Mouse (Mus musculus) heart, postnatal 0 days (tissue): ENCODE data around the gene Dph6. TPM values are rescaled to one million over a fixed set of nuclear protein-coding genes. Genes with fewer than 3 reads are reported as not detected.

ENCODE experiments used
- ATAC-seq: fragments of 200-750 bp; cut with Nextera tagmentation; 2 replicates; pipeline ENCODE4 v1.8.0; 2017; ENCODE audit warnings: low read depth, moderate number of reproducible peaks, moderate library complexity; ENCODE audit not compliant: insufficient read depth
- DNase-seq: peaks from one replicate; pipeline ENCODE4 v3.0.0-alpha.2; 2016; ENCODE audit warnings: low spot score
- H3K27ac ChIP-seq: fragments of 300-500 bp; sonication (generic); 2 replicates; pipeline ENCODE4 v1.5.1; 2014; ENCODE audit warnings: low read depth, mild to moderate bottlenecking
- H3K27me3 ChIP-seq: fragments of 300-500 bp; sonication (generic); 2 replicates; pipeline ENCODE4 v1.6.1; 2014; ENCODE audit warnings: low read length, mixed read lengths; ENCODE audit not compliant: control insufficient read depth, insufficient read depth
- H3K36me3 ChIP-seq: fragments of 300-500 bp; sonication (generic); replicated peaks from 2 replicates; pipeline ENCODE4 v1.6.1; 2014; ENCODE audit warnings: low read length, mixed read lengths; ENCODE audit not compliant: control insufficient read depth, insufficient read depth
- H3K4me1 ChIP-seq: fragments of 300-500 bp; sonication (generic); 2 replicates; pipeline ENCODE4 v1.6.1; 2014; ENCODE audit warnings: antibody characterized with exemption; ENCODE audit not compliant: control insufficient read depth, insufficient read depth
- H3K4me2 ChIP-seq: fragments of 300-500 bp; sonication (generic); 2 replicates; pipeline ENCODE4 v1.6.1; 2014; ENCODE audit warnings: low read depth, mild to moderate bottlenecking, low read length, moderate library complexity
- H3K4me3 ChIP-seq: fragments of 300-500 bp; sonication (generic); 2 replicates; pipeline ENCODE4 v1.5.1; 2014; ENCODE audit warnings: low read depth, low read length
- H3K9ac ChIP-seq: fragments of 300-500 bp; sonication (generic); replicated peaks from 2 replicates; pipeline ENCODE4 v1.6.1; 2014; ENCODE audit warnings: low read depth, low read length, mixed read lengths
- H3K9me3 ChIP-seq: fragments of 300-500 bp; sonication (generic); replicated peaks from 2 replicates; pipeline ENCODE4 v1.6.1; 2016; ENCODE audit warnings: low read length; ENCODE audit not compliant: control insufficient read depth
- CTCF ChIP-seq: IDR thresholded peaks from 2 replicates; pipeline ENCODE4 v1.5.1; 2016; ENCODE audit warnings: antibody characterized with exemption, control low read depth, low read depth
- EP300 ChIP-seq: IDR thresholded peaks from 2 replicates; pipeline ENCODE4 v1.6.1; 2016; ENCODE audit warnings: antibody characterized with exemption, low read depth
- WGBS: fragments of 180-500 bp; shearing (Covaris S2); extraction: QIAGEN DNeasy Blood & Tissue Kit; methylation state at CpG from one replicate; pipeline ENCODE4 v1.1.7; 2014; 5-methylcytosine and 5-hydroxymethylcytosine counted together
- polyA plus RNA-seq: library from polyadenylated mRNA; unstranded; fragments of >200 nt; fragmentation: Nextera tagmentation; extraction: Ambion mirVana; gene quantifications from 2 replicates; pipeline ENCODE4 v1.2.1, GENCODE M21; 2015
- total RNA-seq: library from RNA; depleted of rRNA; stranded (reverse); fragments of >200 nt; gene quantifications from 2 replicates; pipeline ENCODE4 v1.2.3, GENCODE M21; 2014; ENCODE audit warnings: low replicate concordance

The Dph6 gene
- total and polyA plus RNA-seq, 2 experiments from 2014 or later = 11.5 to 12.4 TPM

DNA sequence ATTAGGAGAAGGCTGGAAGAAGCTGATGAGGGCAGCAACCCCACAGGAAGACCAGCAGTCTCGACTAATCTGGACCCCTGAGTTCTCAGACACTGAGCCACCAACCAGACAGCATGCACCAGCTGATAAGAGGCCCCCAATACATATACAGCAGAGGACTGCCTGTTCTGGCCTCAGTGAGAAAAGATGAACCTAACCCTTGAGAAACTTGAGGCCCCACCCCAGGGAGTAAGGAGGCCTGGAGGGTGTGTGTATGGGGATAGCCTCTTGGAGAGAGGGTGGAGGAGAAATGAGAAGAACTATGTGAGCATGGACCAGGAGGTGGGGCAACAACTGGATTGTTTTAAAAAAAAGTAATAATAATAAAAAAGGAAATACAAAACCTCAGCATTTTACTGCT, 118.7 kb downstream of the Dph6 start:
- Histone ChIP-seq H3K27me3 (no peaks in the 10 kb centered on the region), H3K4me3 (no peak overlapping the region), H3K4me2 (no peak overlapping the region)

DNA sequence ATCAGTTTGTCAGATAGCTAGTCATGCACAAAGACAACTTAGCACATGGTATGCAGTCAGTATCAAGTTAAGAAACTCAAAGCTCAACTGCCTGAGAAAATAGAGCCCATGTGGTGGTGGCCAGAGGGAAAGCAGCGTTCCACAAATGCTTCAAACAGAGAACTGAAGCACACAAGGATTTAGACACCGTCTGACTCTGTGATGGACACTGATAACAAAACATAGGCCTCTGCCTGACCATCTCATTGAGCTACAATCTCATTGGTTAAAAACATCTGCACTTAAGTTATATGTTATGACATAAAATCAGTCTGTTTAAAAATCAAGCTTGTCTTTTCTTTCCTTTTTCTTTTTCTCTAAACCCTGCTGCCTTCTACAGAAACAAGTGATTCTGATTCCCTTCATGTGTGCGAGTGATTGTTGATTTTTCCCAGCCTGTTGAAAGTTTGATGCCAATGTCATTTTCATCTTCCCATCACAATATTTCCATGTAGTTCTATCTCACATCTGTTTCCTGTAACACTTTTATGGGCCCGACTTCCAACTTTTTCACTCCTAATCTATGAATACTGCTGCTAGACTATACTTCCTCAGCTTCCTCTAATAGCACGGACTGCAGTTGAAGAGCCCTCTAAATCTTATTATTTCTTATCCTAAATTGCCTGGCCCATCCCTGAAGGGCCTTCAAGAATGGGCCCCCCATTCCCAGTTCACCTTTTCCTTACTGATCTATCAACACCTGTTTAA, 123.6 kb downstream of the Dph6 start:
- Histone ChIP-seq H3K9ac (no peak overlapping the region), H3K9me3 (no peaks in the 10 kb centered on the region), H3K27ac (no peak overlapping the region), H3K36me3 (no peaks in the 10 kb centered on the region), H3K4me1 (no peaks in the 10 kb centered on the region), H3K27me3 (no peaks in the 10 kb centered on the region), H3K4me3 (no peak overlapping the region), H3K4me2 (no peak overlapping the region)
- TF ChIP-seq EP300 (no peak), CTCF (no peak)
- WGBS = 55% methylated on average over 5 of the region's 5 CpGs
- ATAC-seq (no peak), DNase-seq (no peak)

More for the DNA sequence above, 118.7 kb downstream of the Dph6 start:
- no peak for TF ChIP-seq CTCF
- TF ChIP-seq EP300 = no peak
- H3K4me1 ChIP-seq = no peaks in the 10 kb centered on the region
- ATAC-seq = no peak
- no peaks in the 10 kb centered on the region for H3K36me3 ChIP-seq
- H3K9ac ChIP-seq = no peak overlapping the region
- DNase-seq = no peak
- 25% methylated on average over 1 of the region's 1 CpGs for WGBS
- H3K27ac ChIP-seq = no peak overlapping the region
- no peaks in the 10 kb centered on the region for H3K9me3 ChIP-seq

DNA sequence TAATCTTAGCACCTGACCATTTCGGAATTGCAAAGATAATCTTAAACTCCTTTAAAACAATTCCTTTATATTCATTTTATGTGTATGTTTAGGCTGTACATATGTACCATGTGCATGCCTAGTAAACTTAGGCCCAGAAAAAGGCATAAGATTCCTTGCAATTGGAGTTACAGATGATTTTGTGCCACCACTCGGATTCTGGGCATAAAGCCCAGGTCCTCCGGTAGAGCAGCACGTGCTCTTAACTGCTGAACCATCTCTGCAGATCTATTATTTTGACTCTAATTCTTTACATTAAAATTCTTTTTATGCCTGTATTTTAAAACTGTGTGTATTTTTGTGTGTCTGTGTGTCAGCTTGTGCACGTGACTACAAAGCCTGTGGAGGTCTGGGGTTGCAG, 134.3 kb downstream of the Dph6 start:
- TF ChIP-seq EP300 (no peak), CTCF (no peak)
- WGBS = 74% methylated on average over 5 of the region's 5 CpGs
- no peak for ATAC-seq
- Histone ChIP-seq H3K36me3 (no peaks in the 10 kb centered on the region), H3K4me3 (no peak overlapping the region), H3K4me1 (no peaks in the 10 kb centered on the region), H3K4me2 (no peak overlapping the region), H3K27me3 (no peaks in the 10 kb centered on the region), H3K27ac (no peak overlapping the region), H3K9me3 (no peaks in the 10 kb centered on the region), H3K9ac (no peak overlapping the region)
- DNase-seq = no peak

DNA sequence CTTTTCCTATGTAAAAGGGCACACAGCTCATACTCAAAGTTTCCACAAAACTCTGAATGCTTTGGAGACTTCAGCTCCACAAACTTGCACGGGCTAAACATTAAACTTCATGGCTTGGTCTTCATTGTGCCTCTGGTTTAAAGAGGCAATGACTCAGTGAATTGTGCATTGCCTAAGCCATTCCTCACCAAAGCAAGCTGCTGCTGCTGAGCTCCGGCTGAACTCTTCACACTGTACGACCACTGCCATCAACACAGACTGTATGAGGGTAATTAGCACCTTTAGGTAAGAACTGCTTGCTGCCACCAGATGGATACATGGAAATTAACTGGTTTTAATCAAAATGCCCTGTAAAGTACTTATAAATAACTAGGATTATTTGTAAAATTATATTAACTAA, 134.9 kb downstream of the Dph6 start:
- WGBS = 69% methylated on average over 3 of the region's 3 CpGs
- H3K4me2 ChIP-seq = no peak overlapping the region
- TF ChIP-seq EP300 (no peak), CTCF (no peak)
- no peak overlapping the region for H3K27ac ChIP-seq
- no peaks in the 10 kb centered on the region for H3K27me3 ChIP-seq
- no peaks in the 10 kb centered on the region for H3K9me3 ChIP-seq
- H3K4me1 ChIP-seq = no peaks in the 10 kb centered on the region
- no peaks in the 10 kb centered on the region for H3K36me3 ChIP-seq
- DNase-seq = no peak
- no peak overlapping the region for H3K4me3 ChIP-seq
- no peak overlapping the region for H3K9ac ChIP-seq
- ATAC-seq = no peak

DNA sequence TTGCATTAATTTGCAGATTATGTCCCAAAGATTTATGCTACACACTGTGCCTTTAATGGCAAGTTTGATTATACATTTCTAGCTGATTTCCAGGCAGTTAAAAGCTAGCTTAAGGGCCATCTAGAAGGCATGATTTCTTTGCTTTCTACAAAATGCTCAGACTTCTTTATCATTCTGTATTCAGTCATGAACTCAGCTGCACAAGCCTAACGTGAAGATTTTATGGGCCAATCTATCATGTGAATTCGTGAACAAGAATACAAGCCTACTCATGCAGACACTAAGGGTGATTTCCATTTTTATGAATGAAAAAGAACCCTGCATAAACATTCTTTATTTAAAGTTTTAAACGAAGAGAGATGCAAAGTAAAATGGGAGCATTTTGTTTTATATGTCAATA, 162.4 kb downstream of the Dph6 start:
- Histone ChIP-seq H3K9me3 (no peaks in the 10 kb centered on the region), H3K4me3 (no peak overlapping the region), H3K36me3 (no peaks in the 10 kb centered on the region), H3K27me3 (no peaks in the 10 kb centered on the region), H3K27ac (no peak overlapping the region), H3K4me1 (no peaks in the 10 kb centered on the region), H3K4me2 (no peak overlapping the region), H3K9ac (no peak overlapping the region)
- TF ChIP-seq EP300 = no peak
- no peak for TF ChIP-seq CTCF
- DNase-seq = no peak
- 60% methylated on average over 3 of the region's 3 CpGs for WGBS
- no peak for ATAC-seq

DNA sequence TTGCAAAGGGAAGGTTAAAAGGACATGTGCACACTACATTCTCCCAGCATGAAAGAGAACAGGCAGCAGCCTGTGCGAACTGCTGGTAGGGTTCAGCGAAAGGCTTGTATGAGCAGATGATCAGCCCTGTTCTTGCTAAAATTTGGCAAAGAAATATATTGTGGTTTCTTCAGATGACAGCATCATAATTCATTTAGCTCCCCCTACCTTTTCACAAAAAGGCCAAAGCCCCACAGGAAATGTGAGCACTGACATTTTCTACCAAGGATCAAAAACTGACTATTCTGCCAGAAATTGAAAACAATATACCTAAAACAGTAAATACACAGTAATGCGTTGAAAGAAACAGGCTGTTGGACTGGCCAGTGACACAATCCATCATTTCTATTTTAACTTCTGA, 162.9 kb downstream of the Dph6 start:
- DNase-seq = no peak
- H3K4me2 ChIP-seq = no peak overlapping the region
- no peaks in the 10 kb centered on the region for H3K27me3 ChIP-seq
- ATAC-seq = no peak
- WGBS = 71% methylated on average over 3 of the region's 3 CpGs
- TF ChIP-seq CTCF = no peak
- TF ChIP-seq EP300 = no peak
- H3K36me3 ChIP-seq = no peaks in the 10 kb centered on the region
- H3K4me1 ChIP-seq = no peaks in the 10 kb centered on the region
- H3K27ac ChIP-seq = no peak overlapping the region
- H3K4me3 ChIP-seq = no peak overlapping the region
- H3K9ac ChIP-seq = no peak overlapping the region
- no peaks in the 10 kb centered on the region for H3K9me3 ChIP-seq
